9 mouse cellular contexts compared by ENCODE assay signal in genomic region chr3:154885452-154885851, GRCm38 (mm10).
DNase-seq lines count a peak whose midpoint lies in the region; ATAC-seq lines count a peak whose summit lies in the region.
"Had no signal": no experiment of that assay in that cellular context is flagged by ENCODE, and none has a peak within 500 bp of the region (broad histone marks: within the 10 kb centered on the region; RNA-seq: fewer than 3 reads in every experiment).

No protein-coding gene starts in this region.

- no peaks in the 10 kb centered on the region for H3K9me3 ChIP-seq in heart, embryonic 14.5 days (ENCODE audit: control insufficient read depth, low read length)
- no peaks in the 10 kb centered on the region for H3K9me3 ChIP-seq in liver, embryonic 12.5 days (replicated peaks)

- no peaks in the 10 kb centered on the region for H3K27me3 ChIP-seq in heart, embryonic 14.5 days (ENCODE audit: control insufficient read depth, insufficient read depth, low read length)
- H3K27me3 ChIP-seq in liver, embryonic 12.5 days (replicated peaks), result no peaks in the 10 kb centered on the region

- H3K9ac ChIP-seq in heart, embryonic 14.5 days (ENCODE audit: low read length), result no peak overlapping the region
- H3K9ac ChIP-seq in liver, embryonic 12.5 days, result no peak overlapping the region

- no peak overlapping the region for H3K4me2 ChIP-seq in heart, embryonic 14.5 days (ENCODE audit: low read length)
- peak overlapping the region; percentile 33 for H3K4me2 ChIP-seq in liver, embryonic 12.5 days

- peaks cover 6% of the 10 kb centered on the region for H3K36me3 ChIP-seq in heart, embryonic 14.5 days (ENCODE audit: control insufficient read depth, insufficient read depth, low read length)
- H3K36me3 ChIP-seq in liver, embryonic 12.5 days, result no peaks in the 10 kb centered on the region

- H3K4me1 ChIP-seq in heart, embryonic 14.5 days (ENCODE audit: control insufficient read depth in 2 of 2, insufficient read depth in 2 of 2, low read length in 2 of 2), result peaks cover 7 to 25% of the 10 kb centered on the region in 2 experiments
- H3K4me1 ChIP-seq in liver, embryonic 12.5 days, result peaks cover 34% of the 10 kb centered on the region

- peak; percentile 64 for ATAC-seq in heart, embryonic 14.5 days (ENCODE audit: insufficient number of reproducible peaks, insufficient read depth, low FRiP score, low read depth)
- peak; percentile 60; the same call in 1 of the 2 replicates for ATAC-seq in liver, embryonic 12.5 days
- no peak for ATAC-seq in megakaryocyte, adult 5-6 weeks (ENCODE audit: poor library complexity, severe bottlenecking)

- H3K4me3 ChIP-seq in heart, embryonic 14.5 days (ENCODE audit: control insufficient read depth in 1 of 2, insufficient read depth in 1 of 2, low read depth in 1 of 2, low read length in 2 of 2), result no peak overlapping the region
- H3K4me3 ChIP-seq in liver, embryonic 12.5 days, result no peak overlapping the region
- H3K4me3 ChIP-seq: erythroblast, embryonic 14.5 days had no signal

- DNase-seq in heart, adult 9 months (ENCODE audit: low spot score in 2 of 2), result no peak
- DNase-seq in urinary bladder, postnatal 25 days (ENCODE audit: low spot score), result peak; percentile 6
- no peak for DNase-seq in urinary bladder, adult 18-20 months (ENCODE audit: low spot score in 2 of 2)
- DNase-seq in yolk sac, embryonic 10.5 days (ENCODE audit: low spot score), result peak; percentile 17
- DNase-seq in ovary, postnatal 10 days (ENCODE audit: low spot score), result no peak

- 27% methylated on average over 5 of the region's 5 CpGs for WGBS in heart, embryonic 14.5 days
- 14% methylated on average over 5 of the region's 5 CpGs for whole genome bisulfite sequencing in liver, embryonic 12.5 days (ENCODE audit: insufficient replicate concordance)

- no peak overlapping the region for H3K27ac ChIP-seq in heart, embryonic 14.5 days (replicated peaks in 1 of 2; ENCODE audit: control insufficient read depth in 1 of 2, insufficient read depth in 1 of 2, low read depth in 2 of 2, low read length in 2 of 2)
- no peak overlapping the region for H3K27ac ChIP-seq in liver, embryonic 12.5 days

Comparison
In these comparisons a context has a peak if more than half of its experiments do, and no peak if none do; other contexts are left out.
1. DNase-seq: peak in urinary bladder, postnatal 25 days (single experiment) and yolk sac, embryonic 10.5 days (single experiment); none in heart, adult 9 months (0 of 2), urinary bladder, adult 18-20 months (0 of 2) and ovary, postnatal 10 days (single experiment).